Mouse (Mus musculus) forebrain, embryonic 12.5 days (tissue): ENCODE measurements at regions not wholly inside any gene's neighbourhood (a gene's known extent, or its start where the extent isn't known, plus 50 kb on each side); places are given as distances from the start of the nearest gene placed in this dataset.

Experiments
- ATAC-seq: fragments of 200-750 bp; cut with Nextera tagmentation; 2 replicates; pipeline ENCODE4 v1.8.0; 2017; ENCODE audit warnings: moderate TSS enrichment; ENCODE audit not compliant: low FRiP score
- H3K27ac ChIP-seq: fragments of 300-500 bp; sonication (generic); 2 replicates; pipeline ENCODE4 v1.5.1; 2016; ENCODE audit warnings: mild to moderate bottlenecking
- H3K27me3 ChIP-seq: fragments of 300-500 bp; sonication (generic); 2 replicates; pipeline ENCODE4 v1.6.1; 2016; ENCODE audit warnings: mild to moderate bottlenecking
- H3K36me3 ChIP-seq: fragments of 300-500 bp; sonication (generic); replicated peaks from 2 replicates; pipeline ENCODE4 v1.6.1; 2016; ENCODE audit warnings: mild to moderate bottlenecking
- H3K4me1 ChIP-seq: fragments of 300-500 bp; sonication (generic); 2 replicates; pipeline ENCODE4 v1.6.1; 2016
- H3K4me2 ChIP-seq: fragments of 300-500 bp; sonication (generic); 2 replicates; pipeline ENCODE4 v1.6.1; 2016; ENCODE audit warnings: mild to moderate bottlenecking, moderate library complexity
- H3K4me3 ChIP-seq: fragments of 300-500 bp; sonication (generic); replicated peaks from 2 replicates; pipeline ENCODE4 v1.5.1; 2016; ENCODE audit warnings: mild to moderate bottlenecking
- H3K9ac ChIP-seq: fragments of 300-500 bp; sonication (generic); 2 replicates; pipeline ENCODE4 v1.6.1; 2016; ENCODE audit warnings: mild to moderate bottlenecking
- H3K9me3 ChIP-seq: fragments of 300-500 bp; sonication (generic); 2 replicates; pipeline ENCODE4 v1.6.1; 2016
- WGBS: fragments of 180-500 bp; shearing (Covaris S2); methylation state at CpG from one replicate; pipeline ENCODE4 v1.1.7; 2016; 5-methylcytosine and 5-hydroxymethylcytosine counted together

- Histone ChIP-seq H3K4me1 (no peaks in the 10 kb centered on the region), H3K9me3 (peaks cover 6% of the 10 kb centered on the region; the same call in 1 of the 2 replicates), H3K9ac (no peak overlapping the region), H3K27me3 (peaks cover 38% of the 10 kb centered on the region), H3K36me3 (no peaks in the 10 kb centered on the region), H3K4me2 (no peak overlapping the region), H3K4me3 (no peak overlapping the region), H3K27ac (no peak overlapping the region)
- no peak for ATAC-seq
- WGBS: 32% methylated on average over 1 of the region's 1 CpGs
Observed at GRCm38 (mm10) chr9:99987376-99987775, 111.4 kb upstream of the Sox14 start.

- Histone ChIP-seq H3K9ac (no peak overlapping the region), H3K4me3 (no peak overlapping the region), H3K27me3 (peaks cover 25% of the 10 kb centered on the region), H3K36me3 (no peaks in the 10 kb centered on the region), H3K9me3 (no peaks in the 10 kb centered on the region), H3K27ac (no peak overlapping the region), H3K4me1 (no peaks in the 10 kb centered on the region), H3K4me2 (no peak overlapping the region)
- no peak for ATAC-seq
- 73% methylated on average over 1 of the region's 1 CpGs for WGBS
Observed at GRCm38 (mm10) chr9:99980734-99981133, 104.8 kb upstream of the Sox14 start.

- Histone ChIP-seq H3K4me2 (no peak overlapping the region), H3K9ac (no peak overlapping the region), H3K27ac (no peak overlapping the region), H3K36me3 (no peaks in the 10 kb centered on the region), H3K27me3 (peaks cover 7% of the 10 kb centered on the region; the same call in 1 of the 2 replicates), H3K4me3 (no peak overlapping the region), H3K9me3 (no peaks in the 10 kb centered on the region), H3K4me1 (no peaks in the 10 kb centered on the region)
- ATAC-seq: no peak
Observed at GRCm38 (mm10) chr9:99961561-99961960, 85.6 kb upstream of the Sox14 start.

- ATAC-seq: peak; percentile 65; the same call in 1 of the 2 replicates
- Histone ChIP-seq H3K4me3 (0 out of 2 replicates have a peak overlapping the region, but pooled peaks have one; percentile 16), H3K27ac (peak overlapping the region; percentile 65; the same call in 1 of the 2 replicates), H3K9ac (no peak overlapping the region), H3K9me3 (no peaks in the 10 kb centered on the region), H3K4me2 (peak overlapping the region; percentile 43), H3K27me3 (peaks cover 20% of the 10 kb centered on the region), H3K36me3 (no peaks in the 10 kb centered on the region), H3K4me1 (peaks cover 20% of the 10 kb centered on the region)
- 9% methylated on average over 10 of the region's 10 CpGs for WGBS
Observed at GRCm38 (mm10) chr9:99954720-99955119, 78.8 kb upstream of the Sox14 start.

GRCm38 (mm10) chr9:99954038-99954618 lies 78.2 kb upstream of the Sox14 start:
- peaks cover 20% of the 10 kb centered on the region for H3K27me3 ChIP-seq
- H3K9ac ChIP-seq: no peak overlapping the region
- H3K27ac ChIP-seq: peak overlapping the region; percentile 61; the same call in 1 of the 2 replicates
- H3K4me2 ChIP-seq: no peak overlapping the region
- ATAC-seq: 0 out of 2 replicates have a peak, but pooled peaks have one; percentile 9
- H3K4me1 ChIP-seq: peaks cover 20% of the 10 kb centered on the region
- H3K9me3 ChIP-seq: no peaks in the 10 kb centered on the region
- WGBS: 23% methylated on average over 6 of the region's 6 CpGs
- H3K36me3 ChIP-seq: no peaks in the 10 kb centered on the region
- H3K4me3 ChIP-seq: no peak overlapping the region
